Mouse (Mus musculus): ENCODE measurements around the gene Gm45062.

Gene Gm45062

DNA sequence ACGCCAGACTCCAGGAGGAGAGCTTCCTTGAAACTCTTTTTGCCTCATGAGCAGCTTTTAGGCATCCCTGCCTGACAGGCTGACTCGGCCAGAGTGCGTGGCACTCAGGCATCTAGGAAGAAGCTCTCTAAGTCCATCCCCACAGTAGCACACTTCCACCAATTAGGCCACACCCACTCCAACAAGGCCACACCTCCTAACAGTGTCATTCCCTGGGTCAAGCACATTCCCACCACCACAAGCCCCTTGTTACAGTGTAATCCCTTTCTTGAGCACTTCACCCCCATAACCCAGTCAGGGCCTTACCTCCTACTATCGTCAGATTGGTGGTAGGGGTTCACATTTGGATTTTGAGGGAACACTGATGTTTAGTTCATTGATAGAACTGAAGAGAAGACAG lies 108.4 kb downstream of the Gm45062 start:
- no peak for DNase-seq (ENCODE audit: extremely low read depth, low read depth)

- no peak for DNase-seq (ENCODE audit: extremely low read depth, low read depth)
Measured at GRCm38 (mm10) chr6:8368198-8368864, 109.1 kb downstream of the Gm45062 start.

- DNase-seq (ENCODE audit: extremely low read depth, low read depth), result no peak
Measured at GRCm38 (mm10) chr6:8370624-8371023, 111.4 kb downstream of the Gm45062 start.

DNA sequence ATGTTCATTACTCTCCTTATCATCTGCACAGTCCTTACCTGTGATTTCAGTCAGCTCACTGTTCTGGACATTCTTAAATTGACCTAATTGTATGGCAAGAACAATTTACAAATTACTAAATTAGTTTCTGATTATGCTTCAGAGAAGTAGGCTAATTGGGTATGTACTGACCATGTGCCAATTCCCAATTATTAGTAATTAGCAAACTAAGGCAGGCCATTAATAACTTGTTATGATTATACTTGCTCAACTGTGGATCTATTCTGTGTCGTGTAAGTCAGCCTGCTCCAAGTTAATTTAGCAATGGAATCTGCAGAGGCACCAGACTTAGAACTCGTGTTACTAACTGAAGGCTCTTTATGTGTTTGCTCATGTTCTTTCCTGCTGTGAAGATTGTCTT lies 113.8 kb downstream of the Gm45062 start:
- no peak for DNase-seq (ENCODE audit: extremely low read depth, low read depth)

DNA sequence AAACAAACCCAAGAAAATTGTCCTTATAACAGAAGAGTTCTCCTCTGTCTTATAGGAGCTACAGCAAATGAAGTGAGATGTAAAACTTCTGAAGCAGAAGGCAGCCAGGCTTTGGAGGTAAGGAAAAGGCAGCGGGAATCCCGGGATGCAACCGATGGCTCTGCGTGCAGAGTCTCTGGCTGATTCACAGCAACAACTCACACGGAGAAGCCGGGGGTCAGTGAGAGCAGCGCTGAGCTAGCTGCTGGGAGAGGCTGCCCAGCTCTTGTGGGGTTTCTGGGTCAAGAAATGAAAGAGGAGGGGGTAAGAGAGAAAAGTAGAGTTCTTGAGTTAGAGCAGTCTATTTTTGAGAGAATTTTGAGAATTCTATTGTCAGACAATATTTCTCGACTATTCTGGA lies 114.6 kb downstream of the Gm45062 start:
- no peak for DNase-seq (ENCODE audit: extremely low read depth, low read depth)

DNA sequence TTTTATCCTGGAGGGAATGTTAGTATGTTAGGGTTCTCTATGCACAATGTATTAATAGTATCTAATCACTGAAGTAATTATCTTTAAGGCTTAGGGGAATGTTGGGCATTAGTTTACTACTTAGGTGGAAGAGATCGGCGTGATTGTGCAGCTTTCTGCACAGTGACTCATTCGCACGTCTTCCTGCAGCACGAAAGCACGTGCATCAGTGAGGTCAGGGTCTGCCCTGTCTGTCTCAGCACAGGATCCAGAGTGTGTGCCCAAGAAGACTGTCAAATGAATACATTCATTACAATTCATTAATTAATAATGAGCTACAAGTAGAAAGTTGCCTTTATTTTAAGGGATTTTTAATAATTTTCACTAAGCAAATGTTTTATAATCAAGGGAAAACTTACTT lies 115.0 kb downstream of the Gm45062 start:
- DNase-seq (ENCODE audit: extremely low read depth, low read depth), result no peak

- DNase-seq (ENCODE audit: extremely low read depth, low read depth), result no peak
Measured at GRCm38 (mm10) chr6:8374712-8375111, 115.5 kb downstream of the Gm45062 start.

DNA sequence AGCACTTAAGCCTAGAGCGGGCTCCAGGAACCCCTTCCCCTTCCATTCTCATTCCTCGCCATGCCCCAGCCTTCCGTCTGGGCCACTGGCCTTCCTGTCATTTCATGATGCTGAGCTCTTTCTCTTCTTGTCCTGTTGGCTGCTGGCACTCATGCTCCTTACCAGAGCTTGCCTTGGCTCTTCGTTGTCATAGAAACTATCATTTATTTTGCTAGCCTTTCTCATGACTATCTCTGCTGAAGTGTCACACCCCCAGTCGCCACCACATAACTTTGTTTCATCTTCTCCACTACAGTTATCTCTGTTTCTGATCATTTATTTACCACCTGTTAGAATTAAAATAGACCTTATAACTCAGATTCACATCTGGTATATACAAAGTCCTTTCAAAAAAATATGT lies 117.1 kb downstream of the Gm45062 start:
- no peak for DNase-seq (ENCODE audit: extremely low read depth, low read depth)

DNA sequence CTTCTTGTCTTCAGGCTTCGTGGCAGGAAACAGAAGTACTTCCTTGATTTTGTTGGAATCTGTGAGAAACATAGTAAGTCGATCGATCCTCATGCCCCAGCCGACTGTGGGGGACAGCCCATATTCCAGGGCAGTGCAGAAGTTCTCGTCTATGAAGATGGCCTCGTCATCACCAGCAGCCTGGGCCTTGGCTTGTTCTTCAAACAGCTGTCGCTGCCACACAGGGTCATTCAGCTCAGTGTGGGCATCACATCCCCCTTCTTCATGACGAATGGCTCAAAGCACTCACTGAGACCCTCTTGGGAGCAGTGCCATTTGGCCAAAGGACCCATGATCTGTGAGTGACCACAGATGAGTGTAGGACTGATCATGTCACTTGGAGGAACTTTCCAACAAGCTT lies 118.4 kb downstream of the Gm45062 start:
- no peak for DNase-seq (ENCODE audit: extremely low read depth, low read depth)

GRCm38 (mm10) chr6:8389307-8389706 lies 130.1 kb downstream of the Gm45062 start:
- DNase-seq (ENCODE audit: extremely low read depth, low read depth), result no peak

GRCm38 (mm10) chr6:8390296-8390695 lies 131.0 kb downstream of the Gm45062 start:
- peak; percentile 41 for DNase-seq (ENCODE audit: extremely low read depth, low read depth)

DNA sequence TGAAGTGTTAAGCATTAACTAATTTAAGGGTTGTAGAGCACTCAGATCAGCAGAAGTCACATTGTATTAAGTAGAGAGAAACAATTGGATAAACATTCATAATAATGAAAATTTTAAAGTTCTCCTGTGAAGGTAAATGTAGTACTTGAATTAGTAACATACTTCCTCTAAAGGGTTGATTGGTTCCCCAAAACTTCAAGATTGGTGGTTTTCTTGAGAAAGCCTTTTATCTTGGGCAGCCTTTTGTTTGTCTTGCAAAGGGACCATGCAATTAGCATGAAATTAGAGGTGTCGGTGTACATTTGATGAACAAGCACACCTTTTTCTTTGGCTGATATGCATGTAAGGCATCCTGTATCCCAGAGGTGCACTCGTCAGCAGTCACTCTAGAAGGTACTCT lies 131.7 kb downstream of the Gm45062 start:
- peak; percentile 43 for DNase-seq (ENCODE audit: extremely low read depth, low read depth)

DNA sequence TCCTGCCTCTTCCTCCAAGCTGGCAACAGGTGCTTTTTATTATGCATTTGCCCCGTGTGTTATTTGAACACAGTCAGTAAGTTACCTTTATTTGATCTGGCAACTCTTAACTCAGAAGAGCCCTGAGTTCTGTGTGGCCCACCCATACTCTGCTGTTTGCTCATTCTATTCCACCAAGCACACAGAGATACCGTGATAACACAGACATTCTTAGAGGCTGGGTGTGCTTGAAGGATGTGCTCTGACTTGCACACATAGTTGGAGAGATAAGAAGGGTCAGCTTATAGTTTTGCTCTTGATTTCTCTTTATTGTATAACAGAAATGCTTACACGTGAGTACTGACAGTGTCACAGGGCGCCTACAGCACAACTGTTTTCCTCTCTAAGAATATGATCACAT lies 133.8 kb downstream of the Gm45062 start:
- no peak for DNase-seq (ENCODE audit: extremely low read depth, low read depth)

GRCm38 (mm10) chr6:8394044-8394443 lies 134.8 kb downstream of the Gm45062 start:
- no peak for DNase-seq (ENCODE audit: extremely low read depth, low read depth)

DNA sequence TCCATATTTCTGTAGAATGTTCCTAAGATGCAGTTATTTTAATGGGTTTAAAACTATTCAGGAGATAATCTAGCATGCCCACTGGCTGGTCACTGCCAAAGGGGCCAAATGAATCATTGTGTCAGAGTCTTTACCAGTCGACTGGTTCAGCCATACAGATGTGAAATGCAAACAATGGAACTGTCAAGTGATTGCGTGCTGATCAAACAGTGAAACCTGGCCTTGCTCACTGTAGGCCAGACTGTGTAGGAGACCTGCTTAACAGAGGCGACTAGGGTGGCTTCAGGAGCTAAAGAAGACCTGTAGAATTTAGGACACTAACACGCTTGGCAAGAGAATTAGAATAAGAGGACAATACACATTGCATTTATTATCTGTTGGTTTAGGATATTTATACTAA lies 135.8 kb downstream of the Gm45062 start:
- no peak for DNase-seq (ENCODE audit: extremely low read depth, low read depth)

DNA sequence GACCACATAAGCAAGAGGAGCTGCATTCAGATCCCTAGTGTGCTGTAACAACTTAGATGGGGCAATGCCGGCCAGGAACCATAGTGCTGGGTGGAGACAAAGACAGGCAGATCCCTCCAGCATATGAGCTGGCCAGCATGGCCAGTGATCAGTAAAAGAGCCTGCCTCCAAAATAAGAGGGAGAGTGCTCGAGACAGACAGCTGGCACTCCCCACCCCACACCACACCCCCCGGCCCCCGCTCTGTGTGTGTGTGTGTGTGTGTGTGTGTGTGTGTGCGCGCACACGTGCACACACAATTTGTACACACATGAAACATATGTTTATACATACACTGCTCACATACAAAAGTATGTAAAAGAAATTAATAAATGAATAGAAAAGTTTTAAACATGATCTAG lies 138.0 kb downstream of the Gm45062 start:
- no peak for DNase-seq (ENCODE audit: extremely low read depth, low read depth)

GRCm38 (mm10) chr6:8399710-8400109 lies 140.5 kb downstream of the Gm45062 start:
- DNase-seq (ENCODE audit: extremely low read depth, low read depth), result no peak

DNA sequence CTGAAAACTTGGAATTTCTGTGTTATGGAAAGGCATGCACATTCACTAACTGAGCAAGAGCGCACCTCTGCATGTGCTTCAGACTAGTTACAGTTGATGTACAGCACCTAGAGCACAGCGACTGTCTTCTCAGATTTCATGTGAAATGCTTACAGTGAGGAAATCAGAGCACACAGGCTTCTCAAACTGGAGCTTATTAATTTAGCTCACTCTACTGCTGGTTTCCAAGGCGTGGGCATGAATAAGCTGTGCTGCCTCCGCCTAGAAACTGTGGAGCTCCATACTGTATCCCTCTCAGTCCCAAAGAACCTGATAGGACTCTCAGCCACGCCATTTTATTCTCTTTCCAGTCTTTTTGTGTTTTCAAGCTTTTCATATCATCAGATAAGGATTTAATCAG lies 143.9 kb downstream of the Gm45062 start:
- DNase-seq (ENCODE audit: extremely low read depth, low read depth), result no peak

DNA sequence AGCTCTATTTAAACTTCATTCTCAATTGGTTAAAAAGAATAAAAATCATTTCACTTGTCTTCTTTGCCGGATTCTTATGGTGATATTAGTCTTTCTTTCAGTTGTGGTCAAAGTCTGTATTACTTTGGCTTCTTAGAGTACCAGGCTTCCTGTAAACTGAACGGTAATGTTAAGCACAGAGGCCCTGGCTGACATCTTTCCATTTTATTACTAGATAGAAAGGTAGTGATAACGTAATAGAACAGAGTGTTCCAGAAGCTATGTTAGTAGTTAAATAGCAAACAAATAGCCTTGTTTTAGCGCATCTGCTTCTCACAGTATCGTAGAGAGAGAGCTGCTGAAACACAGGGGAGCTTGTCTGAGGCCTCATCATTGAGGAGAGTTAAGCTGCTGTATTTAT lies 146.6 kb downstream of the Gm45062 start:
- DNase-seq (ENCODE audit: extremely low read depth, low read depth), result no peak

DNA sequence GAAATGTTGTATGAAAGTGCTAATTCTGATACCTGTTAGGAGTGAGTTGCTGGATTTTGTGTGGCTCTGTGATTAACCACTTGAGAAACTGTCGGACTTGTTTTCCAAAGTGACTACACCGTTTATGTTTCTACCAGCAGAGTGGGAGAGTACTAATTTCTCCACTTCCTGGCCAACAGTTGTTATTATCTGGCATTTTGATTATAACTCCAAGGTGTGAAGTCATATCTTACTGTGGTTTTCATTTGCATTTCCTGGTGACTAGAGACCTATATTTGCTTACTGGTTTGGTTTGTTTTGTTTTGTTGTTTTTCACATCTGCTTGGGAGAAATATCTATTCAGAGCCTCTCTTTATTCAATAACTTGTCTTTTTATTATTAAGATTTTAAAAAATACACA lies 149.1 kb downstream of the Gm45062 start:
- DNase-seq (ENCODE audit: extremely low read depth, low read depth), result no peak

- DNase-seq (ENCODE audit: extremely low read depth, low read depth), result no peak
Measured at GRCm38 (mm10) chr6:8409865-8410264, 150.6 kb downstream of the Gm45062 start.

DNA sequence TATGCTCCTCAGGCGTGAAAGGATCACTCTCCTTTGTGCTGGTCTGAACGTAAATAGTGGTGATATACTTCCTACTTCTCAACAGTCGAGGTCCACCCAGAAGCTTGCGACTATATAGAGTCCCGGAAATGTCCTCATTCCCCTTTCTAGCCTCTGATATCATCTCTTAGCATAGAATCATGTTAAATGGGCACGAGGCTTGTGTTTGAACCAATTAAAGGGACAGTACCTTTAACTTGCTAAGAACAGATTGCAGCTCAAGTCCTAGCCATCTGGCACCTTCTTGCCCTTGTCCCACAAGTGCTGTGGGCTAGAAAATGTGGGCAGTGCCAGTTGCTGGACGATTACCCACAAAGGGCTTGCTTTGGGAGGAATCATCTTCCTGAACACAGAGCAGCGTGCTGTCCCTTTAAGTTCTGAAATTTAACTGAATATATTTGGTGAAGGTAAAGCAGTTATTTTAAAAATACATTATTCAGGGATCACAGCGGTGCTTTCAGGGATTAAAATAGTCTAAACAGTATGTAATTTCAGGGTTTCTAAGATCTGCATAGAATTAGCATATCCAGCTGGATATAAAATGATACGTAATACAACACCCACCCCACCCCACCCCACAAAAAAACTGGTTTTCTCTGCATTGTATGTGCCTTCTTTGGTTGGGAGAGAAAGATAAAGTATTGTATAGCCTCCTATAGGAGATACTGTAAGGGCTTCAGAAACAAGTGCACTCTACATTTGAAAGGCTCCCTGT lies 153.8 kb downstream of the Gm45062 start:
- no peak for DNase-seq (ENCODE audit: extremely low read depth, low read depth)

DNA sequence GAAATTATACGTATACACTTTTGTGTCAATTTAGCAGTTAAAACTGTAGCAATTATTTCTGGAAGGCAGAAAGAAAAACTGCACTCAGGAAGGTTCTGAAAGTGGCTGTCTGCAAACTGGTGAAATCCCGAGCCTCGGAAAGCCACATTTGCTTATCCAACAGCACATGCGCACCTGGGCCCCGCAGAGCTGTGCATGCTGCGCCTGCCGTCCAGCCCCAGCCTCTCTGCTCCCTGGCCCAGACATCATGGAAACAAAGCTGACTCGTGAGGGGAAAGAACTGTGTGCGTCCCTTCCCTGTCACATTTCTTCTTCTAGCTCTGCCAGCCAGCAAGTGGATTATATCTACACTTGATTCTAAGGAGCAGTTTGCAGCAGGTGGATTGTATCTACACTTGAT lies 154.8 kb downstream of the Gm45062 start:
- no peak for DNase-seq (ENCODE audit: extremely low read depth, low read depth)
